ENCODE assay signal across 20 mouse cellular contexts in genomic region chr12:34569472-34569871, GRCm38 (mm10).
"Had no signal": no experiment of that assay in that cellular context is flagged by ENCODE, and none has a peak within 500 bp of the region (broad histone marks: within the 10 kb centered on the region; RNA-seq: fewer than 3 reads in every experiment).

No protein-coding gene starts in this region.

- H3K4me1 ChIP-seq: liver, embryonic 13.5 days; neural tube, embryonic 12.5 days had no signal

- DNase-seq: kidney, adult 18-20 months; kidney, adult 9 months; kidney, postnatal 14 days; layer of hippocampus, postnatal 36 days; liver, embryonic 13.5 days; lung, adult 2 months; lung, postnatal 14 days; lung, postnatal 4 days; right cerebral cortex, adult 18-20 months; right cerebral cortex, postnatal 14 days; right cerebral cortex, postnatal 4 days; thymus, adult 2 months; thymus, postnatal 14 days; thymus, postnatal 4 days had no signal

- H3K36me3 ChIP-seq: liver, embryonic 13.5 days; midbrain, embryonic 13.5 days; neural tube, embryonic 12.5 days had no signal

- ATAC-seq: intestine, embryonic 16.5 days had no signal

- H3K9ac ChIP-seq: liver, embryonic 13.5 days; midbrain, embryonic 13.5 days; neural tube, embryonic 12.5 days had no signal

- H3K4me3 ChIP-seq: layer of hippocampus, adult 2 months; left cerebral cortex, adult 2 months; liver, embryonic 13.5 days; midbrain, embryonic 13.5 days; neural tube, embryonic 12.5 days had no signal

- H3K27ac ChIP-seq: layer of hippocampus, adult 2 months; left cerebral cortex, adult 2 months; liver, embryonic 13.5 days; midbrain, embryonic 13.5 days; neural tube, embryonic 12.5 days; stomach, postnatal 0 days had no signal

- H3K9me3 ChIP-seq: liver, embryonic 13.5 days; midbrain, embryonic 13.5 days; neural tube, embryonic 12.5 days had no signal

- H3K4me2 ChIP-seq: liver, embryonic 13.5 days; midbrain, embryonic 13.5 days; neural tube, embryonic 12.5 days had no signal

- H3K27me3 ChIP-seq: liver, embryonic 13.5 days; midbrain, embryonic 13.5 days; neural tube, embryonic 12.5 days had no signal
